Mouse (Mus musculus): ENCODE measurements around the gene Nfkbie.

GRCm38 (mm10) chr17:45515204-45515726, 40.2 kb upstream of the Nfkbie start:
- no peak for TF ChIP-seq POLR2A (IDR thresholded peaks at IDR 0.05; ENCODE audit: low read depth, low read length)
- TF ChIP-seq CTCF (conservative IDR thresholded peaks at IDR 0.05; ENCODE audit: insufficient read depth, insufficient read length, low read depth, low read length), result no peak
